Mouse (Mus musculus) kidney, embryonic 15.5 days (tissue): ENCODE data around the gene Ppp6c. TPM values are rescaled to one million over a fixed set of nuclear protein-coding genes. Genes with fewer than 3 reads are reported as not detected.

Source experiments
- ATAC-seq: fragments of 200-750 bp; cut with Nextera tagmentation; replicated peaks from 2 replicates; pipeline ENCODE4 v1.8.0; 2017; ENCODE audit warnings: moderate TSS enrichment; ENCODE audit not compliant: low FRiP score
- H3K27ac ChIP-seq: fragments of 300-500 bp; sonication (generic); 2 replicates; pipeline ENCODE4 v1.5.1; 2015; ENCODE audit warnings: mild to moderate bottlenecking, inconsistent platforms
- H3K27me3 ChIP-seq: fragments of 300-500 bp; sonication (generic); 2 replicates; pipeline ENCODE4 v1.6.1; 2015; ENCODE audit warnings: inconsistent platforms
- H3K36me3 ChIP-seq: fragments of 300-500 bp; sonication (generic); 2 replicates; pipeline ENCODE4 v1.6.1; 2015; ENCODE audit warnings: inconsistent platforms
- H3K4me1 ChIP-seq: fragments of 300-500 bp; sonication (generic); 2 replicates; pipeline ENCODE4 v1.6.1; 2015; ENCODE audit warnings: inconsistent platforms
- H3K4me2 ChIP-seq: fragments of 300-500 bp; sonication (generic); 2 replicates; pipeline ENCODE4 v1.6.1; 2015; ENCODE audit warnings: moderate library complexity, mild to moderate bottlenecking, inconsistent platforms
- H3K4me3 ChIP-seq: fragments of 300-500 bp; sonication (generic); replicated peaks from 2 replicates; pipeline ENCODE4 v1.5.1; 2015; ENCODE audit warnings: mild to moderate bottlenecking, inconsistent platforms
- H3K9ac ChIP-seq: fragments of 300-500 bp; sonication (generic); 2 replicates; pipeline ENCODE4 v1.6.1; 2015; ENCODE audit warnings: mild to moderate bottlenecking, inconsistent platforms
- H3K9me3 ChIP-seq: fragments of 300-500 bp; sonication (generic); replicated peaks from 2 replicates; pipeline ENCODE4 v1.6.1; 2016; ENCODE audit warnings: inconsistent platforms
- WGBS: fragments of 180-500 bp; shearing (Covaris S2); methylation state at CpG from one replicate; pipeline ENCODE4 v1.1.7; 2015; ENCODE audit warnings: mixed read lengths; 5-methylcytosine and 5-hydroxymethylcytosine counted together
- polyA plus RNA-seq: library from polyadenylated mRNA; unstranded; fragments of >200 nt; fragmentation: Nextera tagmentation; extraction: Ambion mirVana; gene quantifications from 2 replicates; pipeline ENCODE4 v1.2.1, GENCODE M21; 2015

Ppp6c gene
- polyA plus RNA-seq, 1 experiment from 2014 or later: 70.8 TPM

DNA sequence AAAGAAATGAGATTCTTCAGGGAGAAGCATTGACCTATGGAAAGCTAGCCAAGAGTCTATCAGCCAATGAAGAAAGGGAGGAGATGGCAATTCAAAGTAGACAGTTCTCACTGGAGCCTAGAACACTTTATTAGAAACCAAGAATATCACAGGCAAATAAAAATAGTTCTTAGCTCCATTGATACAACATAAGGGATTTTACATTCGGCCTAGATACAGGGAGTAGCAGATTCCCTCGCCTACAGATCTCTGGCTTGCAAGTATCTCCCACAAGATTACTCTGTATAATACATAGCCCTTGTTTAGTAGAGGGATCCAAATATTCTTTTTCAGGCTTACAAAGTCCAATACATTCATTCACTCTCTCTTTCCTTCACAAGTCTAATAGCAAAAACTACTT, 31.4 kb downstream of the Ppp6c start:
- no peaks in the 10 kb centered on the region for H3K27me3 ChIP-seq

DNA sequence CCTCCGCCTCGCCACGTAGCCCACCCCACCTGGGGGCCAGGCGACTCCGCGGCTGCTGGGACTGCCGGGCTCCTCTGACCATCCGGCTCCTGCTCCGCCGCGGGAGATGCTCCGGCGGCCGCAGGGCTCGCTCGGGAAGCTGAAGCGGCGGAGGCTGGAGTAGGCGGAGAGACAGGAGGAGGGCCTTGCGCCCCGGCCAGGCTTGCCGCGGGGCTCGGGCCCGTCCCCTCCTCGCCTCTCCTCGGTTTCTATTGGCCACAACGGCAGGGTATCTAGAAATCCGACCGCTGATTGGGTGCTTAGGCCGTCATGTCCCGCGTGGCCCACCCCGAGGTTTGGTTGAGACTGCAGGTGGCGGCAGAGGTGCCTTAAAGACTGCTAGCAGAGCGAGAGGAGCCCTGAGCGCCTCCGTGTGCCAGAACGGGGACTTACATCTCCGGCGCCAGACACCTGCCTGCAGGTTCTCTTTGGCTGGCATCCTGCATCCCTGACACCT, 35.6 kb downstream of the Ppp6c start, which contains the start of gene Scai:
Gene Scai (minus strand): TSS at position 174 of the 496 bp plus-strand sequence.
- Histone ChIP-seq H3K27me3 (no peaks in the 10 kb centered on the region), H3K4me1 (peaks cover 10% of the 10 kb centered on the region), H3K27ac (peak within 1 kb of the TSS; percentile 95), H3K9me3 (no peaks in the 10 kb centered on the region), H3K4me2 (peak within 1 kb of the TSS; percentile 74), H3K36me3 (peaks cover 3% of the 10 kb centered on the region; the same call in 1 of the 2 replicates), H3K9ac (peak within 1 kb of the TSS; percentile 85), H3K4me3 (peak within 1 kb of the TSS; percentile 80)
- under 1% methylated on average over 41 of the region's 41 CpGs for WGBS
- ATAC-seq: peak; percentile 100

More for the DNA sequence above, 31.4 kb downstream of the Ppp6c start:
- Histone ChIP-seq H3K36me3 (peaks cover 23% of the 10 kb centered on the region), H3K4me1 (peaks cover 3% of the 10 kb centered on the region; the same call in 1 of the 2 replicates), H3K27ac (no peak overlapping the region), H3K4me2 (no peak overlapping the region), H3K4me3 (no peak overlapping the region), H3K9me3 (no peaks in the 10 kb centered on the region), H3K9ac (no peak overlapping the region)
- 96% methylated on average over 2 of the region's 2 CpGs for WGBS
- no peak for ATAC-seq

DNA sequence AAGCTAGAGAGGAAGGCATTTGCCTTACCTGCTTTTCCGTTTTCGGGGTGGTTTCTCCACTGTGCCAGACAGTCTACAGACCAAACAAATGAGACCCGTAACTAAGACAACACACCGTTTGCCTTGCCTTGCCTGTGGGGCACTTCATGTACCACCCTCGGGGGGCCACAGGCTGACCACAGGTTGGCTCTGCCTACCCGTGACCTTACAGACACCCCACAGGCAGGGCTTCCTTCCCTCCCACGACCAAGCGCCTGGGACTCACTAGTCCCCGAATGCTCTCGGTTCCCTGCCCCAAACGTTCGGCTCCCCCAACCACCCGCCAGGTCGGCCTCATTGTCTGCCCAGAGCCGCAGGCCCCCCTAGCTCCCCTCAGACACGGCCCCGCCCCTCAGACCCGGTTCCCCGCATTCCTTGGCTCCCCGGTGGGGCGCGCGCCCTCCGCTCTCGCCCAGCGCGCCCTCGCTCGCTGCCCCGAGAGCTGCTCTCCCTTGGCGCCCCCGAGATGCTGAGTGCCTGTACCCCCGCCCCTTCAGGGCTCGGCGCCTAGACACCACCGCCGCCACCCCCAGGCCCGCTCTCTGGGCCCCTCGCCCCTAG, 36.2 kb downstream of the Ppp6c start:
- Histone ChIP-seq H3K27me3 (no peaks in the 10 kb centered on the region), H3K9ac (peak overlapping the region; percentile 85), H3K4me1 (peaks cover 10% of the 10 kb centered on the region), H3K27ac (peak overlapping the region; percentile 95), H3K36me3 (peaks cover 3% of the 10 kb centered on the region; the same call in 1 of the 2 replicates), H3K4me3 (peak overlapping the region; percentile 80), H3K4me2 (peak overlapping the region; percentile 74), H3K9me3 (no peaks in the 10 kb centered on the region)
- under 1% methylated on average over 39 of the region's 39 CpGs for WGBS
- peak; percentile 88 for ATAC-seq

DNA sequence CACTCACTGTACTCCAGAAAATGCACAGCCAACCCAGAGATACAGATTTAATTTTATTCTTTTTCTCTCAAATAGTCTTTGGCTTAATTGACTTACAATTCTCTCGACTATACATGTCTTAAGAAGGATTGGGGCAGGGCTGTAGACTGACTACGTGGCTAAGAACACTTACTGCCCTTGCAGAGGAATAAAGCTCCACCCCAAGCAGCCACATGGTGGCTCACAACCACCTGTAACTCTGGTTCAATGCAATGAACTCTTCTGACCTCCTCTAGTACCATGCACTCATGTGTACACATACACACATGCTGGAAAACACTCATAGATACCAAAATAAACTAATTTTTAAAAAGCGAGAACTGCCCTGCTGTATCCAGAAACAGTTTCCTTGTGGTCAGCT, 40.3 kb downstream of the Ppp6c start:
- peaks cover 9% of the 10 kb centered on the region for H3K4me1 ChIP-seq
- peaks cover 21% of the 10 kb centered on the region for H3K36me3 ChIP-seq
- no peaks in the 10 kb centered on the region for H3K27me3 ChIP-seq
- H3K4me2 ChIP-seq: no peak overlapping the region
- WGBS: 70% methylated on average over 3 of the region's 3 CpGs
- H3K9ac ChIP-seq: no peak overlapping the region
- ATAC-seq: no peak
- H3K27ac ChIP-seq: no peak overlapping the region
- H3K4me3 ChIP-seq: no peak overlapping the region
- no peaks in the 10 kb centered on the region for H3K9me3 ChIP-seq

DNA sequence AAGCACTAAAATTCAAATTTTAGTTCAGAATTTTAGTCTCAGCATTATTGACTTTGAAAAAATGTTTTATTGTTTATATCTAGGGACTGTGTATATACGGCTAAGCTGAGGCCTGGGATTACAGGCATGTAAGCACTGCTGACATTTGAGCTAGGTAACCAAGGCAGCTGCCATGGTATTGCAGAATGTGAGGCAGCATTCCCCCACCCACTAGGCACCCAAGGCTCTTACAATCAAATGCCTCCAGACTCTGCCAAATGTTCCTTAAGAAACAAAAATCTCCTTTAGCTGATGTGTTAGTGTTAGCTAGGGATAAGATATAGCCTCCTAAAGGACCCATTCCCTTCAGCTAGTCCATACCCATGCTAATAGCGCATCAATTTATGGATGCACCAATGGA, 42.7 kb downstream of the Ppp6c start:
- no peak for ATAC-seq
- no peak overlapping the region for H3K27ac ChIP-seq
- H3K4me3 ChIP-seq: no peak overlapping the region
- peaks cover 34% of the 10 kb centered on the region for H3K36me3 ChIP-seq
- no peak overlapping the region for H3K4me2 ChIP-seq
- H3K9ac ChIP-seq: no peak overlapping the region
- no peaks in the 10 kb centered on the region for H3K27me3 ChIP-seq
- 91% methylated on average over 2 of the region's 2 CpGs for WGBS
- no peaks in the 10 kb centered on the region for H3K9me3 ChIP-seq
- H3K4me1 ChIP-seq: peaks cover under 1% of the 10 kb centered on the region; the same call in 1 of the 2 replicates

DNA sequence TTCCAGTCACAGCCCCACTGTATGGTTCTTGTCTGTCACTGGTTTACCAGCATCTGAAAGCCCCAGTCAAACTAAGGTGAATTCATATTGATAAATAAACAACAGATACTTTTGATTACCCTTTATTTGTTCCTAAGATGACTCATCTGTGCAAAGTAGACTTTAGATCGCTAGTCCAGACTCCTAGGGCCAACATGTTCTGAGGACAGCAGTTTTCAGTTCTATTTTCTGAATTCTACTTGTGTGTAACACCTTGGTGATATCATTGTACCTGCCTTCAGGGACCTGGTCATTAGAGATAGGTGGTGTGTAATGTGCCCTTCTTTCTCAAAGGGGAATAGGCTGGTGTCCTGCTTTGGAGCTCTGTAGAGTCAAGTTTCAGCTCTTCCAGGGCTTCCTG, 65.3 kb downstream of the Ppp6c start:
- no peaks in the 10 kb centered on the region for H3K4me1 ChIP-seq
- 85% methylated on average over 1 of the region's 1 CpGs for WGBS
- H3K4me2 ChIP-seq: no peak overlapping the region
- H3K27me3 ChIP-seq: no peaks in the 10 kb centered on the region
- no peak overlapping the region for H3K4me3 ChIP-seq
- no peak overlapping the region for H3K27ac ChIP-seq
- no peaks in the 10 kb centered on the region for H3K9me3 ChIP-seq
- H3K36me3 ChIP-seq: 0 out of 2 replicates have a peak, but pooled peaks cover 4% of the 10 kb centered on the region
- ATAC-seq: no peak
- no peak overlapping the region for H3K9ac ChIP-seq

DNA sequence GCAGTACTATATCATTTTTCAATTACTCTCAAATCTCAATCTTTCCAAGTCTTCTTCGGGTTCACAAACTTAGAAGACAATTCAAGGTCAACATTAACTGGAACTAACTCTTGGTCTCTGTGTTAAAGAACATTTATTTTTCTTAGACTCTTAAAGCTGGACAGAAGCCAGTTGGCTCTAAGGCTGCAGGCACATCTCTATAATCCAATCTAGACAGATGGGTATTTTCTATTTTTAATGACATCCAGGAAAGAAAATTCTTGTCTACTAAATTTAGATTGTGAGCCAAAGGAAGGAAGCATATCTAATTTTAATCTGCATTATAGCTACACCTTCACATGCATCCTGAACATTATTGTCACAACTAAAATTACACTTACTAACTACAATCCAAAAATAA, 68.3 kb downstream of the Ppp6c start:
- no peak overlapping the region for H3K4me3 ChIP-seq
- 0 out of 2 replicates have a peak, but pooled peaks cover 3% of the 10 kb centered on the region for H3K36me3 ChIP-seq
- no peaks in the 10 kb centered on the region for H3K27me3 ChIP-seq
- H3K4me2 ChIP-seq: no peak overlapping the region
- 55% methylated on average over 1 of the region's 1 CpGs for WGBS
- no peak overlapping the region for H3K27ac ChIP-seq
- no peak overlapping the region for H3K9ac ChIP-seq
- no peaks in the 10 kb centered on the region for H3K9me3 ChIP-seq
- H3K4me1 ChIP-seq: no peaks in the 10 kb centered on the region
- ATAC-seq: no peak

DNA sequence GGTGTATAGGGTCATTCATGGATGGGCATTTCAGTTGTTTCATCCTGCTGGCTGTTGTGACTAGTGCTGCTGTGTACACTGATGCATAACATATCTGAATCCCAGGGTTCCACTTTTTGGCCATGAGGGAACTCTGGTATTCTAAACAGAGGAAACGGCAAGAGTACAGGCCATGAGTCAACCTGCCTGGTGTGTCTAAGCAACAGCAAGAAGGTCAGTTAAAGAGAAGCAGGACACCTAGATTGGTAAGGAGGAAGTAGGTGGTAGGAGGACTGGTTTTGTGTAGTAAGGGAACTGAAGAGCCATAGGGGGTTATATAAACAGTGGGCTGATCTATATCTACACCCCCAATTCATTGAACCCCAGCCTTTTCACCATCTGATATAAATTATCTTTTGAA, 69.4 kb downstream of the Ppp6c start:
- Histone ChIP-seq H3K27me3 (no peaks in the 10 kb centered on the region), H3K4me1 (no peaks in the 10 kb centered on the region), H3K36me3 (0 out of 2 replicates have a peak, but pooled peaks cover 3% of the 10 kb centered on the region), H3K4me3 (no peak overlapping the region), H3K9ac (no peak overlapping the region), H3K27ac (no peak overlapping the region), H3K4me2 (no peak overlapping the region), H3K9me3 (no peaks in the 10 kb centered on the region)
- no peak for ATAC-seq
- 72% methylated on average over 1 of the region's 1 CpGs for WGBS

DNA sequence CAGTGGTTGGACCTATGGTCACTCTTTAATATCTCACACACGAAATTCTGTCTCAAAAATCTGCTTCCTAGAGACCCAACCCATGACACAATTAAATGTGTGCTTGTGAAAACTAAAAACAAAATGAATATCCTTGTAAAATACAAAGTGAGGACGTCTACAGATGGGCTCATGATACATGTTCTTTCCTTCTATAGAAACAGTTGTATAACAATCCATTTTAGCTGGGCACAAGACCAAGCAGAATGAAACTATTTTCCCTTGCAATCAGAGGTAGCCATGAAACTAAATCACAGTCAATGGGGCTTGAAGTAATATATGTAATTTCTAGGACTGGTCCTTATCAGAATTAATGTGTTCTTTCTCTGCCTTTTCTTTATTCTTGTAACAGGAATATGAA, 75.3 kb downstream of the Ppp6c start:
- Histone ChIP-seq H3K4me3 (no peak overlapping the region), H3K4me2 (no peak overlapping the region), H3K27me3 (no peaks in the 10 kb centered on the region), H3K9ac (no peak overlapping the region), H3K9me3 (no peaks in the 10 kb centered on the region), H3K4me1 (no peaks in the 10 kb centered on the region), H3K27ac (no peak overlapping the region), H3K36me3 (no peaks in the 10 kb centered on the region)
- 82% methylated on average over 2 of the region's 2 CpGs for WGBS
- no peak for ATAC-seq

DNA sequence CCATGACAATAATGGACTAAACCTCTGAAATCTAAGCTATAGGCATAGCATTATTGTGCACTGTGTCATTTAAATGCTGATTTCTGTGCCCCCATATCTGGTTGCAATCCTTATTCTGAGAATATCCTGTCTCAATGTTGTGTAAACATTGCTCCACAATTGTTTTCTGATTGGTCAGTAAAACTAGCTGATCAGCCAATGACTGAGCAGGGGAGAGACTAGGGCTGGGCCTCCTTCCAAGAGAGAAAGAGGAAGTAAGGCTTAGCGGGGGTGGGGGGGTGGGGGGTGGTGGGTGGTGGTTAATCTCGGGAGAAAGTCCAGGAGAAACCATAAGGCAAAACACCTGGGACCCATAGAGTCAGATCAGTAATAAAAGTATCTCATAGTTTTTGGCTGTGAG, 78.2 kb downstream of the Ppp6c start:
- no peaks in the 10 kb centered on the region for H3K4me1 ChIP-seq
- WGBS: 48% methylated on average over 2 of the region's 2 CpGs
- H3K27me3 ChIP-seq: no peaks in the 10 kb centered on the region
- no peak for ATAC-seq
- H3K9ac ChIP-seq: no peak overlapping the region
- H3K4me2 ChIP-seq: no peak overlapping the region
- H3K27ac ChIP-seq: no peak overlapping the region
- H3K36me3 ChIP-seq: no peaks in the 10 kb centered on the region
- no peaks in the 10 kb centered on the region for H3K9me3 ChIP-seq
- H3K4me3 ChIP-seq: no peak overlapping the region

DNA sequence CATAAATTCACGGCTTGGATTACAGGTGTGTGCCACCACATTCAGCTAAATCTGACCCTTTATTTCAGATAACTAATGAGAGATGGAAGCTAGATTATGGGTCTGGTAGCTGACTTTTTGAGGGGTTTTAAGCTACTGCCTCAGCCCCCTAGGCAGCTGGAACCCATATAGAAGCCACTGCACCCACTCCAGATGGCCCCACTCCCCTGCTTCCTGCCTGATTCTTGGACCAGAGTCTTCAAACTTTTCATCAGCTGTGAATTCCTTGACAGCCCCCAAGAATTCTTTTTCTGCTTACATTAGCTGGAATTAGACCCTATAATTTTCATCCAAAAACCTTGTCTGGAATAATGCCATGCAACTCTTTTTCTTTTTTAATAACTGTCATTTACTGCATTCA, 79.8 kb downstream of the Ppp6c start:
- 93% methylated on average over 1 of the region's 1 CpGs for WGBS
- Histone ChIP-seq H3K4me2 (no peak overlapping the region), H3K36me3 (no peaks in the 10 kb centered on the region), H3K27ac (no peak overlapping the region), H3K27me3 (no peaks in the 10 kb centered on the region), H3K4me1 (no peaks in the 10 kb centered on the region), H3K9me3 (no peaks in the 10 kb centered on the region), H3K9ac (no peak overlapping the region), H3K4me3 (no peak overlapping the region)
- ATAC-seq: no peak
